Mouse (Mus musculus): Measurements from ENCODE around the gene Tnnc1. TPM values are rescaled to one million over a fixed set of nuclear protein-coding genes. Genes with fewer than 3 reads are reported as not detected.

Tnnc1 gene
- total RNA-seq, 2 experiments from 2014 or later: 4,706 to 5,436 TPM

GRCm38 (mm10) chr14:31250222-31251083, 42.3 kb downstream of the Tnnc1 start:
- intact Hi-C loops (cut with DNase I): loop anchor here (2.0 to 10.0 kb wide), 4 partner anchors 42 to 834 kb away; partner anchors contain the start of genes Capn7, Dph3, Oxnad1 and Tnnc1
- no peak for DNase-seq

GRCm38 (mm10) chr14:31251084-31251604, 43.0 kb downstream of the Tnnc1 start, which contains the start of the genes Phf7 and Bap1:
Phf7 (minus strand) TSS chr14:31251317.
Bap1 (plus strand) TSS chr14:31251450.
- intact Hi-C loops (cut with DNase I): loop anchor here (2.0 to 10.0 kb wide), 4 partner anchors 42 to 834 kb away; partner anchors contain the start of genes Capn7, Dph3, Oxnad1 and Tnnc1
- DNase-seq: peak; percentile 97 to 98

- intact Hi-C loops (cut with DNase I): loop anchor here (2.0 to 10.0 kb wide), 4 partner anchors 43 to 833 kb away; partner anchors contain the start of genes Capn7, Dph3, Oxnad1 and Tnnc1
- DNase-seq: no peak
Observed at GRCm38 (mm10) chr14:31251626-31252025, 43.5 kb downstream of the Tnnc1 start.

- DNase-seq: no peak
- intact Hi-C loops (cut with DNase I): loop anchor here (10.0 kb wide), 2 partner anchors 573 to 833 kb away; partner anchors contain the start of genes Dph3 and Oxnad1
Observed at GRCm38 (mm10) chr14:31252091-31252490, 44.0 kb downstream of the Tnnc1 start.

GRCm38 (mm10) chr14:31258476-31259050, 50.5 kb downstream of the Tnnc1 start:
- intact Hi-C loops (cut with DNase I): loop anchor here (10.0 kb wide), 2 partner anchors 566 to 826 kb away; partner anchors contain the start of genes Dph3 and Oxnad1
- DNase-seq: no peak

- DNase-seq: no peak
Observed at GRCm38 (mm10) chr14:31260374-31260773, 52.3 kb downstream of the Tnnc1 start.

GRCm38 (mm10) chr14:31260932-31261331, 52.8 kb downstream of the Tnnc1 start:
- intact Hi-C loops (cut with DNase I): no loop called here
- no peak for DNase-seq

More at GRCm38 (mm10) chr14:31260374-31260773, 52.3 kb downstream of the Tnnc1 start:
- intact Hi-C loops (cut with DNase I): no loop called here

Other genes with a start within 250 kb of the Tnnc1 start
- 10 to 100 TPM; 21.8 to 26.0 TPM for gene Glt8d1, start 206.9 kb upstream of the Tnnc1 start, total RNA-seq (2021)
- 100 to 1,000 TPM; 136 to 141 TPM for gene Spcs1, start 206.6 kb upstream of the Tnnc1 start, total RNA-seq (2021)
- 10 to 100 TPM; 49.9 to 53.8 TPM for gene Pbrm1, start 189.2 kb upstream of the Tnnc1 start, total RNA-seq (2021)
- 10 to 100 TPM; 21.6 to 24.2 TPM for gene Gnl3, start 189.2 kb upstream of the Tnnc1 start, total RNA-seq (2021)
- gene Smim4, start 79.4 kb upstream of the Tnnc1 start, total RNA-seq (2021): 10 to 100 TPM; 64.8 to 72.2 TPM
- 10 to 100 TPM; 19.5 to 19.9 TPM for gene Nt5dc2, start 77.3 kb upstream of the Tnnc1 start, total RNA-seq (2021)
- gene Stab1, start 39.7 kb upstream of the Tnnc1 start, total RNA-seq (2021): 10 to 100 TPM; 66.1 to 85.9 TPM
- gene Nisch, start 8.6 kb downstream of the Tnnc1 start, total RNA-seq (2021): 100 to 1,000 TPM; 128 to 143 TPM
- 10 to 100 TPM; 14.2 to 18.3 TPM for gene Sema3g, start 9.5 kb downstream of the Tnnc1 start, total RNA-seq (2021)
- 1 to 10 TPM; 3.8 to 4.3 TPM for gene Phf7, start 43.0 kb downstream of the Tnnc1 start, total RNA-seq (2021)
- gene Bap1, start 43.1 kb downstream of the Tnnc1 start, total RNA-seq (2021): 10 to 100 TPM; 44.8 to 45.2 TPM
- under 1 TPM in 1 of 2 experiments, not detected in 1; 0.06 TPM for gene Dnah1, start 115.6 kb downstream of the Tnnc1 start, total RNA-seq (2021)
- gene Capn7, start 128.3 kb downstream of the Tnnc1 start, total RNA-seq (2021): 10 to 100 TPM; 33.2 to 33.9 TPM
- gene Sh3bp5, start 227.8 kb downstream of the Tnnc1 start, total RNA-seq (2021): 10 to 100 TPM; 56.4 to 60.6 TPM